Mouse (Mus musculus) bone marrow, adult 2 months (tissue): ENCODE data around the gene Siva1.

Experiments used
- CTCF ChIP-seq: fragments of 200-500 bp; IDR thresholded peaks from 2 replicates; pipeline ENCODE4 v1.5.1; 2011; ENCODE audit warnings: low read length, control low read depth; ENCODE audit not compliant: control insufficient read depth, insufficient read depth
- POLR2A ChIP-seq: fragments of 200-500 bp; IDR thresholded peaks from 2 replicates; pipeline ENCODE4 v1.6.1; 2011; ENCODE audit warnings: low read depth, mild to moderate bottlenecking, control low read depth, low read length, borderline replicate concordance; ENCODE audit not compliant: control insufficient read depth

- no peak for TF ChIP-seq CTCF
- no peak for TF ChIP-seq POLR2A
Measured at GRCm38 (mm10) chr12:112694127-112694475, 49.6 kb downstream of the Siva1 start.
